Mouse (Mus musculus): ENCODE results near the gene Ugt2b35. TPM values are rescaled to one million over a fixed set of nuclear protein-coding genes. Genes with fewer than 3 reads are reported as not detected.
"Not testable (repeated sequence)": the region's sequence is repeated elsewhere in the genome, so short reads cannot be mapped to it uniquely, and the experiment has no call there.

Ugt2b35 gene
- polyA plus RNA-seq (2016; fragmentation: Nextera tagmentation; extraction: Ambion mirVana): not detected in 2 replicates

- Histone ChIP-seq H3K4me1 (no peaks in the 10 kb centered on the region), H3K36me3 (no peaks in the 10 kb centered on the region), H3K9me3 (no peaks in the 10 kb centered on the region), H3K27ac (replicated peaks) (no peak within 1 kb of the TSS), H3K9ac (replicated peaks) (no peak within 1 kb of the TSS), H3K4me3 (no peak within 1 kb of the TSS), H3K27me3 (no peaks in the 10 kb centered on the region), H3K4me2 (replicated peaks) (no peak within 1 kb of the TSS)
- no peak for ATAC-seq (ENCODE audit: low FRiP score, low read depth)
- WGBS: 81% methylated on average over 4 of the region's 4 CpGs
These were observed at the start of gene Ugt2b35 for GRCm38 (mm10) chr5:87000395-87001073. Gene Ugt2b35 (plus strand): TSS chr5:87000860.

- H3K4me3 ChIP-seq: no peak overlapping the region
- H3K9me3 ChIP-seq: no peaks in the 10 kb centered on the region
- ATAC-seq (ENCODE audit: low FRiP score, low read depth): no peak
- no peak overlapping the region for H3K27ac ChIP-seq (replicated peaks)
- H3K4me2 ChIP-seq (replicated peaks): no peak overlapping the region
- H3K27me3 ChIP-seq: no peaks in the 10 kb centered on the region
- H3K4me1 ChIP-seq: no peaks in the 10 kb centered on the region
- H3K9ac ChIP-seq (replicated peaks): no peak overlapping the region
- H3K36me3 ChIP-seq: no peaks in the 10 kb centered on the region
- 82% methylated on average over 3 of the region's 3 CpGs for WGBS
These were observed 40.2 kb upstream of the Ugt2b35 start for GRCm38 (mm10) chr5:86960504-86960903.

- Histone ChIP-seq H3K27me3 (no peaks in the 10 kb centered on the region), H3K9ac (replicated peaks) (no peak overlapping the region), H3K9me3 (no peaks in the 10 kb centered on the region), H3K4me2 (replicated peaks) (no peak overlapping the region), H3K4me3 (no peak overlapping the region), H3K27ac (replicated peaks) (no peak overlapping the region), H3K36me3 (no peaks in the 10 kb centered on the region), H3K4me1 (no peaks in the 10 kb centered on the region)
- 78% methylated on average over 3 of the region's 3 CpGs for WGBS
- ATAC-seq (ENCODE audit: low FRiP score, low read depth): no peak
These were observed 38.9 kb upstream of the Ugt2b35 start for GRCm38 (mm10) chr5:86961587-86962358.

- not testable (repeated sequence) for ATAC-seq (ENCODE audit: low FRiP score, low read depth)
- WGBS: 82% methylated on average over 1 of the region's 1 CpGs
These were observed 37.8 kb upstream of the Ugt2b35 start for GRCm38 (mm10) chr5:86962849-86963248.

GRCm38 (mm10) chr5:86967271-86967670 lies 33.4 kb upstream of the Ugt2b35 start:
- H3K36me3 ChIP-seq; H3K4me1 ChIP-seq; H3K4me2 ChIP-seq (replicated peaks); H3K4me3 ChIP-seq; ATAC-seq (ENCODE audit: low FRiP score, low read depth); H3K27ac ChIP-seq (replicated peaks); H3K9ac ChIP-seq (replicated peaks); H3K9me3 ChIP-seq; H3K27me3 ChIP-seq: not testable (repeated sequence)
- 95% methylated on average over 5 of the region's 5 CpGs for WGBS

More at GRCm38 (mm10) chr5:86962849-86963248, 37.8 kb upstream of the Ugt2b35 start:
- not testable (repeated sequence) for H3K27me3 ChIP-seq; H3K4me1 ChIP-seq; H3K36me3 ChIP-seq; H3K4me2 ChIP-seq (replicated peaks); H3K9ac ChIP-seq (replicated peaks); H3K9me3 ChIP-seq; H3K27ac ChIP-seq (replicated peaks); H3K4me3 ChIP-seq

- Histone ChIP-seq H3K4me1 (no peaks in the 10 kb centered on the region), H3K36me3 (no peaks in the 10 kb centered on the region), H3K9ac (replicated peaks) (no peak overlapping the region), H3K27ac (replicated peaks) (no peak overlapping the region), H3K4me2 (replicated peaks) (no peak overlapping the region), H3K27me3 (no peaks in the 10 kb centered on the region), H3K9me3 (no peaks in the 10 kb centered on the region), H3K4me3 (no peak overlapping the region)
- 89% methylated on average over 6 of the region's 6 CpGs for WGBS
- no peak for ATAC-seq (ENCODE audit: low FRiP score, low read depth)
These were observed 4.1 kb downstream of the Ugt2b35 start for GRCm38 (mm10) chr5:87004735-87005134.

GRCm38 (mm10) chr5:87015477-87015876 lies 14.8 kb downstream of the Ugt2b35 start:
- Histone ChIP-seq H3K4me3 (no peak overlapping the region), H3K36me3 (no peaks in the 10 kb centered on the region), H3K4me2 (replicated peaks) (no peak overlapping the region), H3K9me3 (no peaks in the 10 kb centered on the region), H3K4me1 (no peaks in the 10 kb centered on the region), H3K27ac (replicated peaks) (no peak overlapping the region), H3K9ac (replicated peaks) (no peak overlapping the region), H3K27me3 (no peaks in the 10 kb centered on the region)
- 94% methylated on average over 3 of the region's 3 CpGs for WGBS
- ATAC-seq (ENCODE audit: low FRiP score, low read depth): no peak

- Histone ChIP-seq H3K27me3 (no peaks in the 10 kb centered on the region), H3K9me3 (no peaks in the 10 kb centered on the region), H3K9ac (replicated peaks) (no peak overlapping the region), H3K27ac (replicated peaks) (no peak overlapping the region), H3K36me3 (no peaks in the 10 kb centered on the region), H3K4me1 (no peaks in the 10 kb centered on the region), H3K4me3 (no peak overlapping the region), H3K4me2 (replicated peaks) (no peak overlapping the region)
- no peak for ATAC-seq (ENCODE audit: low FRiP score, low read depth)
- WGBS: 88% methylated on average over 3 of the region's 3 CpGs
These were observed 26.7 kb downstream of the Ugt2b35 start for GRCm38 (mm10) chr5:87027359-87027758.

- Histone ChIP-seq H3K36me3 (no peaks in the 10 kb centered on the region), H3K4me3 (no peak overlapping the region), H3K9ac (replicated peaks) (no peak overlapping the region), H3K9me3 (no peaks in the 10 kb centered on the region), H3K4me1 (no peaks in the 10 kb centered on the region), H3K27me3 (no peaks in the 10 kb centered on the region), H3K27ac (replicated peaks) (no peak overlapping the region), H3K4me2 (replicated peaks) (no peak overlapping the region)
- WGBS: 90% methylated on average over 1 of the region's 1 CpGs
- no peak for ATAC-seq (ENCODE audit: low FRiP score, low read depth)
These were observed 30.0 kb downstream of the Ugt2b35 start for GRCm38 (mm10) chr5:87030624-87031023.

Other genes starting within 250 kb of the Ugt2b35 start
- gene Ythdc1, start 196.6 kb upstream of the Ugt2b35 start, polyA plus RNA-seq (2016; fragmentation: Nextera tagmentation; extraction: Ambion mirVana): 47.7 and 56.1 TPM in 2 replicates
- not detected in 2 replicates for gene Ugt2b34, start 93.9 kb upstream of the Ugt2b35 start, polyA plus RNA-seq (2016; fragmentation: Nextera tagmentation; extraction: Ambion mirVana)
- not detected in 2 replicates for gene Ugt2b1, start 74.3 kb upstream of the Ugt2b35 start, polyA plus RNA-seq (2016; fragmentation: Nextera tagmentation; extraction: Ambion mirVana)
- gene Ugt2b36, start 91.7 kb downstream of the Ugt2b35 start, polyA plus RNA-seq (2016; fragmentation: Nextera tagmentation; extraction: Ambion mirVana): not detected in 2 replicates
- gene Ugt2b5, start 139.5 kb downstream of the Ugt2b35 start, polyA plus RNA-seq (2016; fragmentation: Nextera tagmentation; extraction: Ambion mirVana): not detected in 2 replicates

Data from midbrain, embryonic 12.5 days (tissue).